Mouse (Mus musculus) right cerebral cortex, postnatal 14 days (tissue): ENCODE results near the gene Cd52.

Source experiments
- DNase-seq: peaks from one replicate; pipeline ENCODE4 v3.0.0; 2022

Cd52 gene

GRCm38 (mm10) chr4:134041317-134042123, 53.4 kb downstream of the Cd52 start:
- DNase-seq, result peak; percentile 24

GRCm38 (mm10) chr4:134035953-134036352, 58.9 kb downstream of the Cd52 start:
- peak; percentile 86 for DNase-seq
